Mouse (Mus musculus) left cerebral cortex, adult 2 months (tissue): Measurements from ENCODE around the gene Vdr. TPM values are rescaled to one million over a fixed set of nuclear protein-coding genes. Genes with fewer than 3 reads are reported as not detected.

Experiments used
- DNase-seq, 2 experiments: peaks; one replicate each; pipeline ENCODE4 v3.0.0; 2021 to 2022; ENCODE audit warnings: low spot score in 2 of 2, mixed read lengths in 1 of 2; ENCODE audit errors: extremely low spot score in 1 of 2
- H3K27ac ChIP-seq: fragments of 200-600 bp; 2 replicates; pipeline ENCODE4 v1.8.1; 2022
- H3K4me3 ChIP-seq: fragments of 200-600 bp; 2 replicates; pipeline ENCODE4 v1.8.1; 2022
- CTCF ChIP-seq: fragments of 200-600 bp; IDR thresholded peaks from 2 replicates; pipeline ENCODE4 v1.8.1; 2022; ENCODE audit warnings: antibody characterized with exemption, mild to moderate bottlenecking, moderate library complexity
- intact Hi-C: fragments of 180-260 bp; cut with DNase I; formaldehyde crosslinking; loops from one replicate; pipeline ENCODE4 v1.15.1; 2025
- total RNA-seq, 2 experiments: library from RNA; stranded (reverse); gene quantifications; 2 replicates each; pipeline ENCODE4 v1.2.3; 2021

The Vdr gene
- total RNA-seq, 2 experiments from 2014 or later, result 0.32 to 0.79 TPM

DNA sequence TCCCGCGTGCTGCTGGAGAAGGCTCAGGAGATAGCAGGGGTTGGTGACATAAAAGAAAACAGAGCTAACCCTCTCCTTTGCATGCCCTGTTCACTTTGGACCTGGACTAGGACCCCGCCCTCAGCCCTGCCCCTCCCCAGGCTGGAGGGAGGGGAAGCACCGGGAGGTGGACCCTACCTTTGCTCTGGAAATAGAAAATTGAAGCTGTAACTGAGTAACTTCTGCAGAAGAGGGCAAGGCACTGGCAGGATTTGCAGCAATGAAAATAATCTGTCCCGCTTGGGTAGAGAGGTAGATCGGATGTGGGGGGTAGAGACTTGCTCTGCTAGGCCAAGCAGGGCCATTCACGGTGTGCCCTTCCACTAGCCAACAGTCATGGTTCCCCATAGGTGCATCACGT lies 32.9 kb upstream of the Vdr start:
- TF ChIP-seq CTCF, result no peak

DNA sequence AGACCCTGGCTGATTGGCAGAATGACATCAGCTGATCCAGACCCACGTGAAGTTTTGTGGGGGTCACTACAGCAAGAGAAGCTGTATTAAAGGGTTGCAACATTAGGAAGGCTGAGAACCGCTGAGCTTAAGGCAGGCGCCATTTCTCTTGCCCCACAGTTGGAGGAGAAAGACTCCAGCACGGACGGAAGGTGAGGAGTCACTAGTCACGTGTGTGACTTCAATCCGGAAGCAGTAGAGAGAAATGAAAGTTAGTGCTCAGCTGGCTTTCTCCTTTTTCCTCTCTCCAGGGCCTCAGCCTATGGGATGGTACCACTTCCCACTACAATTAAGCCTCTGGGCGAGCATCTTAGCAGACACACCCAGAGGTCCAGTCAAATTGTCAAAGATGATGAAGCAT lies 32.1 kb upstream of the Vdr start:
- intact Hi-C loops, result no loop called here
- TF ChIP-seq CTCF, result no peak
- DNase-seq, result no peak
- Histone ChIP-seq H3K4me3 (no peak overlapping the region), H3K27ac (no peak overlapping the region)

More for the DNA sequence above, 32.9 kb upstream of the Vdr start:
- Histone ChIP-seq H3K4me3 (no peak overlapping the region), H3K27ac (no peak overlapping the region)
- intact Hi-C loops, result no loop called here
- no peak for DNase-seq

GRCm38 (mm10) chr15:97941306-97941705 lies 30.9 kb upstream of the Vdr start:
- no peak overlapping the region for H3K4me3 ChIP-seq
- no peak overlapping the region for H3K27ac ChIP-seq
- no peak for TF ChIP-seq CTCF
- intact Hi-C loops, result no loop called here
- no peak for DNase-seq

- no peak for TF ChIP-seq CTCF
- H3K27ac ChIP-seq, result no peak overlapping the region
- DNase-seq, result no peak
- no peak overlapping the region for H3K4me3 ChIP-seq
- intact Hi-C loops, result no loop called here
Measured at GRCm38 (mm10) chr15:97940088-97940487, 29.7 kb upstream of the Vdr start.

DNA sequence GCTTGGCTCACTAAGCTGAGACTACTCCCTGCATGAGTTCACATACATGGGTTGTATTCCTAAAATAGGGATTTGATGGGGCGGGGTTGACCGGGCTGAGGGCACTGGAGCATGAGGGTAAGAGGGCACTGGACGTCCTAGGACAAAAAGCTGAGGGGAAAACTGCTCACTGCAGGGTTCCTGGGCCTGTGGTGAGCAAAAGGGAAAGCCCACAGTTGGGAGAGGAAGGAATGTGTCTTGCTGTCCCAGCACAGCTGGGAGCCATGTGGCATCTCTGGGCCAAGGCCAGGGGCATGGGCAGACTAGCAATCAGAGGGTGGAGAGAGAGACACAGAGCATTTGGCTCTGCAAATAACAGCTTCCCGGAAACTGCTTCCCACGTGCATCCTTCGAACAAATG lies 28.1 kb upstream of the Vdr start:
- DNase-seq, result no peak
- no peak for TF ChIP-seq CTCF
- intact Hi-C loops, result no loop called here
- Histone ChIP-seq H3K27ac (no peak overlapping the region), H3K4me3 (no peak overlapping the region)

GRCm38 (mm10) chr15:97932441-97932840 lies 22.0 kb upstream of the Vdr start:
- DNase-seq, result peak in 1 of 2 experiments; percentile 34

DNA sequence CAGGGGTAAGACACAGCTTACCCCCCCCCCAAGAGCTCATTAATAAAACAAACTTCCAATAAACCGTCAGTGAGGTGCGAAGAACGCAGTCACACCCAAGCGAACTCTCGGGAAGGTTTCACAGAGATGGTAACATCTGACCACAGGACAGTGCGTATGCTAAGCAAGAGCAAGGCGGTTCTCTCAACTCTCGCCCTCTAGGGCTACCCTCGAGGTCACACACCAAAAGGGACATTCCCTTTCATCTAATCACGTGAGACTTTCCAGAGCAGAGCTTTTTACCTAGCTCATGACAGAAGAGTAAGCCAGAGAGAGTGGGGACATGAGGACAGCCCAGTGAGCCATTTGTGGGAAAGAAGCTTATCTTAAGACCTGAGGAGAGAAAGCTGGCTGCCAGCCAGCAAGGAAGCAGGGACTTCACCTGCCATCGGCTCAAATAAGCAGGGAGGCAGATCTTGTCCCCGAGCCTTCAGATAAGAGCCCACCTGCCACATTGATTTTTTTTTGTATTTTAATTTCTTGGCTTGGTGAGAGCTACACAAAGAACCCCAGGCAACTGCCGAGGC lies 18.9 kb upstream of the Vdr start:
- Histone ChIP-seq H3K4me3 (no peak overlapping the region), H3K27ac (no peak overlapping the region)
- no peak for TF ChIP-seq CTCF
- no peak for DNase-seq
- intact Hi-C loops, result no loop called here

More at GRCm38 (mm10) chr15:97932441-97932840, 22.0 kb upstream of the Vdr start:
- H3K27ac ChIP-seq, result no peak overlapping the region
- intact Hi-C loops, result no loop called here
- no peak for TF ChIP-seq CTCF
- H3K4me3 ChIP-seq, result no peak overlapping the region

DNA sequence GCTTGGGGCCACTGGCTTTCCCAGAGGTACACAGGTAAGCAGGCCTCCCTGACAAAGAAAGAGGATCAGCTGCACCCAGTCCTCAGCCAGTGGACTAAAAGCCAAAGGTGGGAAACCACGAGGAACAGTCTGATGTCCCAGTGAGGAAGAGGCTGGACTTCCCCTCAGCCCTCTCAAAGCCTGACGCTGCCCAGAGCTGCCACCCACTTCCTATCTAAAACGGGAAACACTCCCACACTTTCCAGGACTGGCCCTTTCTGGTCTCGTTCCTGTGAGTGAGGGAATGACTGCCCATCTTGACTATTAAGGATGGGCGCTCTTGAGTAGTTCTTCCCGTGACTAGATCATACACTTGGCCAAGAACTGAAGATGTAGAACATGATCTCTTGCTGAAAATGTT lies 17.4 kb upstream of the Vdr start:
- H3K4me3 ChIP-seq, result no peak overlapping the region
- no peak for TF ChIP-seq CTCF
- H3K27ac ChIP-seq, result no peak overlapping the region
- DNase-seq, result no peak
- intact Hi-C loops, result no loop called here

DNA sequence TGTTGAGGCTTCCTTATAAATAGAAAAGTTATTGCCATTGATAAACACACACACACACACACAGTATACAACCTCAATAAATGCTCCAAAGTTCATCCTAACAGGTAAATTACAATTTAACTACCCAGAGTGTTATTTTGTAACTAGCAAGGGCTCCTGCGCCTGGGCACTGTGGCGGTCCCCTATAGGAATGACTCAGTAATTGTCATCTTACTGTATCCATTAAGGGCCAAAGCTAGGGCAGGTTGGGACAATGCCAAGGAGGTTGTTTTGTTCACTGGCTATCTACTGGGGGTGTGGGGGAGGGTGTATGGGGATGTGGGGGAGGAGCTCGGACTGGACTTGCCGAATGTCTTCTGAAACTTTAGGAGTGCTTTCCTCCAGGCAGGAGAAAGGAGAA lies 16.6 kb upstream of the Vdr start:
- intact Hi-C loops, result no loop called here
- TF ChIP-seq CTCF, result no peak
- no peak for DNase-seq
- Histone ChIP-seq H3K27ac (no peak overlapping the region), H3K4me3 (no peak overlapping the region)

- no peak for TF ChIP-seq CTCF
- DNase-seq, result no peak
- H3K27ac ChIP-seq, result no peak overlapping the region
- H3K4me3 ChIP-seq, result no peak overlapping the region
- intact Hi-C loops, result no loop called here
Measured at GRCm38 (mm10) chr15:97922421-97922820, 12.0 kb upstream of the Vdr start.

- intact Hi-C loops, result no loop called here
- no peak for TF ChIP-seq CTCF
- H3K27ac ChIP-seq, result no peak overlapping the region
- DNase-seq, result no peak
- H3K4me3 ChIP-seq, result no peak overlapping the region
Measured at GRCm38 (mm10) chr15:97921796-97922195, 11.4 kb upstream of the Vdr start.

DNA sequence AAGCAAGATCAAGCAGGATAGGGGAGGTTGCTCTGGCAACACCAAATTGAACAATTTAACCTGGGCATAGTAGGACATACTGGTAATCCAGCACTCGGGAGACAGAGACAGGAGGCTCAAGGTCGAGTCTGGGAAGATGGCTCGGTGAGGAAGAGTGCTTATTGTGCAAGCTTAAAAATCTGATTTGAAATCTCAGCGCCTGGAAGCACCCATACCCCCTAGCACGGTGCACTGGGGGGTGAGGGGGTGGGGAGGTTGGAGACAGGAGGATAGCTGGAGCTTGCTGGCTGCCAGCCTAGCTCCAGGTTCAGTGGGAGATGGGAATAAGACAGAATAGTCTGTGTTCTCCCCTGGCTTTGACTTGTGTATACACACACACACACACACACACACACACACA lies 9.9 kb upstream of the Vdr start:
- no peak for TF ChIP-seq CTCF
- H3K4me3 ChIP-seq, result no peak overlapping the region
- intact Hi-C loops, result no loop called here
- H3K27ac ChIP-seq, result no peak overlapping the region
- DNase-seq, result no peak

DNA sequence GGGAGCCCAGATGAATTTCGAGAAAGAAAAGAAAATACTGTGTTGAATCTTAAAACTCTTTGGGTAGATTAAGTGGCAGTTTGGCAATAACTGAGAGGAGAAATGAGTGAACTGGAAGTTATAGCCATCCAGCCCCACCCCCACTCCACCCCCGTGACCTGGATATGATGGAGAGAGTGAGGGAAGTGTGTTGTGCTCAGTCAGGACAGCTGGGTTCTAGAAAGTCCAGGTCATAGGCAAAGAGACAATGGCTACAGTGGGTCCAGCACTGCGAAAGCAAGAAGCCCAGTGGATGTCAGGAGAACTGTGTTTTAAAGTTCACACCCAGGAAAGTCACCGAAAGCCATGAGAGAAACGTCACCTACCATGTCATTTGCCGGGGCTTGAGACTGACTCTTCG lies 8.8 kb upstream of the Vdr start:
- no peak for TF ChIP-seq CTCF
- DNase-seq, result no peak
- H3K4me3 ChIP-seq, result no peak overlapping the region
- intact Hi-C loops, result no loop called here
- no peak overlapping the region for H3K27ac ChIP-seq
